Mouse (Mus musculus): ENCODE results near the gene Zbtb8os. TPM values are rescaled to one million over a fixed set of nuclear protein-coding genes. Genes with fewer than 3 reads are reported as not detected.

Zbtb8os gene
- total RNA-seq (2021) = 10 to 100 TPM; 24.2 to 25.4 TPM
- long read RNA-seq, experiment 1, transcript Zbtb8os-204 (7 exons, 3,833 nt) = major isoform, 14 of 17 reads
- long read RNA-seq, experiment 1, partial matches to known transcripts = 2 of 17 reads
- long read RNA-seq, experiment 1, other reads (novel, unspliced or antisense) = 1 of 17 reads
- long read RNA-seq, experiment 2, transcript Zbtb8os-204 (7 exons, 3,833 nt) = major isoform, 10 of 10 reads
- long read RNA-seq, experiment 2, partial matches to known transcripts = 0 of 10 reads
- long read RNA-seq, experiment 2, other reads (novel, unspliced or antisense) = 0 of 10 reads

- peak; percentile 96 for DNase-seq
Measured at GRCm38 (mm10) chr4:129335216-129336074, at the start of gene Zbtb8os, which contains the start of gene Rbbp4. Gene Zbtb8os (plus strand): TSS chr4:129335695. Gene Rbbp4 (minus strand): TSS chr4:129335370.

DNA sequence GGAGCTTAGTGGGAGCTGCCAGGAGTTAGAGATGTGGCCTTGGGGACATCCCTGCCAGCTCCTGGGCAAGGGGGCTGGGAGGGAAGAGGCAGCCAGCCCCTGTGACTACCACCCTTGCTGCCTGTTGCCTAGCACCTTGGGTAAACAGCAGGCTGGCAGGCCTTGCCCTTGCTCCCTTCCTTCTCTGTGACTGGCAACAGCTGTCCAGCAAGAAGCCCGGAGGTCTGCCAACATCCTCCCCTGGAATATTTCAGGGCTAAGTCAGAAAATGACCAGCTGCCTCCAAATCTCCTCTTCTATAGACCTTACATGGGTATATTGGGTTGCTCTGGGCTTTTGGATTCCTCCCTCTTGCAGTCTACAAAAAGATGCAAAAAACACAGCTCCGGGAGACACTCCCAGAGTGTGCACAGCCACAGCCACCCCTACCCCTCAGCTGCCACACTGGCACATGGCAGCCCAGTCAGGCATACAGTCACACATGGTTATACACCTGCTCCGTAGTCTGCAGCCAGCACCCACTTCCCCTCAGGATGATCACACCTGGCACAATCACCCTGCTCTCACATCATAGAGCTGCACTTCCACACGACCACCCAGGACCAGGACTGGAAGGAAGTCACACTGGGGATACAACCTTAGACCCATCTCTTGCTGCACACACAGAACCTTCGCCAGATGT is 49.4 kb upstream of the Zbtb8os start:
- peak; percentile 47 for DNase-seq

- DNase-seq = peak; percentile 62
Measured at GRCm38 (mm10) chr4:129286683-129287471, 48.6 kb upstream of the Zbtb8os start.

- DNase-seq = peak; percentile 76
Measured at GRCm38 (mm10) chr4:129287472-129287981, 48.0 kb upstream of the Zbtb8os start, which contains the start of gene Sync. Gene Sync (plus strand): TSS chr4:129287617.

GRCm38 (mm10) chr4:129288067-129288466 is 47.4 kb upstream of the Zbtb8os start:
- peak; percentile 72 for DNase-seq

- DNase-seq = no peak
Measured at GRCm38 (mm10) chr4:129289671-129290070, 45.8 kb upstream of the Zbtb8os start.

GRCm38 (mm10) chr4:129292831-129293230 is 42.7 kb upstream of the Zbtb8os start:
- no peak for DNase-seq

DNA sequence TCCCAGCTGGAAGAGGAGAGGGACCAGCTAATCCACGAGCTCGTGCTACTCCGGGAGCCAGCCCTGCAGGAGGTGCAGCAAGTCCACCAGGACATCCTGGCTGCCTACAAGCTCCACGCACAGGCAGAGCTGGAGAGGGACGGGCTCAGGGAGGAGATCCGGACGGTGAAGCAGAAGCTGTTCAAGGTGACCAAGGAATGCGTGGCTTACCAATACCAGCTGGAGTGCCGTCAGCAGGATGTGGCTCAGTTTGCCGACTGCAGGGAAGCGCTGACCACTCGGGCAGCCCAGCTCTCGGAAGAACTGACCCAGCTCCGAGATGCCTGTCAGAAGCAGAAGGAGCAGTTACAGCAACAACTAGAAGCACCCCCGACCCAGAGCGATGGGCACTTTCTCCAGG is 41.8 kb upstream of the Zbtb8os start:
- DNase-seq = no peak

DNA sequence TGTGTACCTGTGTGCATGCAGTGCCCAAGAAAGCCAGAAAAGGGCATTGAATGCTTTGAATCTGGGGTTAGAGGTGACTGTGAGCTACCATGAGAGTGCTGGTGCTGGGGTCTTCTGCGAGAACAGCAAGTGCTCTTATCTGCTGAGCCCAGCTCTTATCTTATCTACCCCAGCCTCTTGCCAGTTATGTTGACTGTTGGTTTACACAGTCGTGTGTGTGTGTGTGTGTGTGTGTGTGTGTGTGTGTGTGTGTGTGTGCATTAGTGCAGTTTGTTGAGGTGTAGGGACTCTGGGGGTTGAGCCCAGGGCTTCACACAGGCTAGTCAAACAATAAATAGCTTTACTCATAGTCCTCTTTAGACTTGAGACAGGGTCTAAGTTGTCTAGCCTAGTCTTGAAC is 40.3 kb upstream of the Zbtb8os start:
- DNase-seq = no peak

DNA sequence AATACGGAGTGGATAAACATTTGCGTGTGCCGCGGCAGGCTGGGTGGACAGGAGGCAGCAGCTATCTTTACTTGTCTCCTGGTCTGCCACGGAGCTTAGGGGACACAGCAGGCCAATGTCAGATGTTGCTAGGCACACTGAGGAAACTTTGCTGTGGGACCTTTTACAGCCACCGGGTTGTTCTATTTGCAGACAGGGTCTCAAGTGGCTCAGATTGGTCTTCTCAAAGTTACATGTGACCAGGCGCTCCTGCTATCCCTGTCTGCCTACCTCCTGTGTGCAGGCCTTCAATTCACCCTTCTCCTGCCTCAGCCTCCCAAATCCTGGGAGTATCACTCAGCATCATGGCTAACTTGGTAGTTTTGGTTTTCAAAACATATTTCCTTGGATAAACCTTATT is 39.4 kb upstream of the Zbtb8os start:
- no peak for DNase-seq

GRCm38 (mm10) chr4:129297724-129298123 is 37.8 kb upstream of the Zbtb8os start:
- DNase-seq = no peak

DNA sequence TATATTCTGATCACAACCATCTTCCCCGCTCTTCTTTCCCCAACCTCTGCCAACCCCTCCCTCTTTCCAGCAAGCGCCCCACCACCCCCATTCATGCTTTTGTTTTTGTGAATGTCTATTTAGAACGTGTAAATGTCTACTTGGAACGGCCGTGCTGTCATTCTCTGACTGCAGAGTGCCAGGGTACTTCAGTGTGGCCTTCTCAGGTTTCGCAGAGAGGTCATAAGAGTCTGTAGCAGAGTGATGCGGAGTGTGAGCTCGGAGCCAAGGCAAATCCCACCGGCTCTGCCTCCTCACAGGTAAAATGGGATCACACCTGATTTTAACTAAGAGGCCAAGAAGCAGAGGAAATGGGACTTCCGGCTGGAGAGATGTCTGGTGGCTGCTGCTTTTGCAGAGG is 36.4 kb upstream of the Zbtb8os start:
- DNase-seq = no peak

DNA sequence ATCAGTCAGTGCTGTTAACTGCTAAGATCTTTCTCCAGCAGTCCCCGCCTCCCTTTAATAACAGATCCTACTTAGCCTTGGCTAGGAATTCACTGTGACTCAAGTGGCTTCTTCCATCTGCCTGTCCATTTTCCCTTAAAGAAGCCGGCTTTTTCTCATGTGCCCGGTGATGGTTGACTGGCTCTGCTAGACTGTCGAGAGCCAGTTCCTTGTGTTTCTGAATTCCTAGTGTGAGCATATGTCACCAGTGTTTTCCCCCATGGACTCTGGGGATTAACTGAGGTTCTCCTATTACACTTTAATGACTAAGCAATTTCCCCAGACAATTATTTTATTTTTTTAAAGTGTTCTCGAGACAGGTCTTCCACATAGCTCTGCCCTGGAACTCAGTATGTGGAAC is 32.1 kb upstream of the Zbtb8os start:
- DNase-seq = no peak

DNA sequence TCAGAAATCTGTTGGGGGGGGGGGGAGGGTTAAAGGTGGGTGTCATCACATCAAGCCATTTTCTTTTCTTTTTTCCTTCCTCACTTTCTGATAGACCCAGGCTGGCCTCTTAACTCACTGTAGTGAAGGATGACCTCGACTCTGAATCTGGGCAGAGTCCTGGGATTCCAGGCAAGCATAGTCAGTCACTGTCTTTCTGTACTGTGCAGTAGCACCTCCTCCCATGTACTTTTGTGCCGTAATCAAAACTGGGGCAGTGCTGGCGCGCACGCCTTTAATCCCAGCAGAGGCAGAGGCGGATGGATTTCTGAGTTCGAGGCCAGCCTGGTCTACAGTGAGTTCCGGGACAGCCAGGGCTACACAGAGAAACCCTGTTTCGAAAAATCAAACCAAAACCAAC is 31.7 kb upstream of the Zbtb8os start:
- no peak for DNase-seq

GRCm38 (mm10) chr4:129304306-129304705 is 31.2 kb upstream of the Zbtb8os start:
- no peak for DNase-seq

- DNase-seq = no peak
Measured at GRCm38 (mm10) chr4:129307936-129308335, 27.6 kb upstream of the Zbtb8os start.

- DNase-seq = no peak
Measured at GRCm38 (mm10) chr4:129313886-129314285, 21.6 kb upstream of the Zbtb8os start.

DNA sequence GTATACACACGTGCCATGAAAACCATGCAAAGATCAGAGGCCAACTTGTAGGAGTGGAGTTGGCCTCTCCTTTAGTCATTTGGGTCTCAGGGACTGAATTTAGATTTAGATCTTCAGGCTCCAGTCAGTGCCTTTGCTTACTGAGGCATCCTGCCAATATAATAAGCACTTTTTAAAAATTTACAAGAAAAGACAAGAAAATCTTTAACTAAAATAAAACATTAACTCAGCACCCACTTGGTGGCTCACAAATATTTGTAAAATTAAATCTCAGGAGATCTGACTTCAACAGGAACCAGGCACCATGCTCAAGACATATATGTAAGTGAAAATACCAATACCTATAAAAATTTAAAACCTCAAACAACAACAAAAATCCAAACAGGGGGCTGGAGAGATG is 14.6 kb upstream of the Zbtb8os start:
- no peak for DNase-seq

GRCm38 (mm10) chr4:129322042-129322441 is 13.5 kb upstream of the Zbtb8os start:
- no peak for DNase-seq

- DNase-seq = no peak
Measured at GRCm38 (mm10) chr4:129323491-129323890, 12.0 kb upstream of the Zbtb8os start.

GRCm38 (mm10) chr4:129324756-129325155 is 10.7 kb upstream of the Zbtb8os start:
- no peak for DNase-seq

- no peak for DNase-seq
Measured at GRCm38 (mm10) chr4:129326191-129326590, 9.3 kb upstream of the Zbtb8os start.
